Mouse (Mus musculus) heart, embryonic 15.5 days (tissue): ENCODE measurements around the gene Eefsec. TPM values are rescaled to one million over a fixed set of nuclear protein-coding genes. Genes with fewer than 3 reads are reported as not detected.
A peak's percentile ranks its signal among the peaks of the same experiment; 100 is the strongest.

ENCODE experiments used
- ATAC-seq: fragments of 200-750 bp; cut with Nextera tagmentation; replicated peaks from 2 replicates; pipeline ENCODE4 v1.8.0; 2017; ENCODE audit warnings: low read depth, moderate TSS enrichment; ENCODE audit not compliant: insufficient number of reproducible peaks, insufficient read depth, low FRiP score
- H3K27ac ChIP-seq: fragments of 300-500 bp; sonication (generic); 2 replicates; pipeline ENCODE4 v1.5.1; 2015; ENCODE audit warnings: mild to moderate bottlenecking, inconsistent platforms
- H3K27me3 ChIP-seq: fragments of 300-500 bp; sonication (generic); 2 replicates; pipeline ENCODE4 v1.6.1; 2015; ENCODE audit warnings: inconsistent platforms
- H3K36me3 ChIP-seq: fragments of 300-500 bp; sonication (generic); 2 replicates; pipeline ENCODE4 v1.6.1; 2015; ENCODE audit warnings: mild to moderate bottlenecking, inconsistent platforms
- H3K4me1 ChIP-seq: fragments of 300-500 bp; sonication (generic); replicated peaks from 2 replicates; pipeline ENCODE4 v1.6.1; 2015; ENCODE audit warnings: inconsistent platforms
- H3K4me2 ChIP-seq: fragments of 300-500 bp; sonication (generic); 2 replicates; pipeline ENCODE4 v1.6.1; 2015; ENCODE audit warnings: inconsistent platforms, mild to moderate bottlenecking, moderate library complexity
- H3K4me3 ChIP-seq: fragments of 300-500 bp; sonication (generic); 2 replicates; pipeline ENCODE4 v1.5.1; 2015; ENCODE audit warnings: mild to moderate bottlenecking, inconsistent platforms
- H3K9ac ChIP-seq: fragments of 300-500 bp; sonication (generic); 2 replicates; pipeline ENCODE4 v1.6.1; 2015; ENCODE audit warnings: mild to moderate bottlenecking, inconsistent platforms
- H3K9me3 ChIP-seq: fragments of 300-500 bp; sonication (generic); replicated peaks from 2 replicates; pipeline ENCODE4 v1.6.1; 2016; ENCODE audit warnings: inconsistent platforms
- WGBS: fragments of 180-500 bp; shearing (Covaris S2); methylation state at CpG from one replicate; pipeline ENCODE4 v1.1.7; 2015; ENCODE audit warnings: mixed read lengths; 5-methylcytosine and 5-hydroxymethylcytosine counted together
- polyA plus RNA-seq: library from polyadenylated mRNA; unstranded; fragments of >200 nt; fragmentation: Nextera tagmentation; extraction: Ambion mirVana; gene quantifications from 2 replicates; pipeline ENCODE4 v1.2.1, GENCODE M21; 2015

Gene Eefsec
- polyA plus RNA-seq, 1 experiment from 2014 or later = 16.4 TPM

GRCm38 (mm10) chr6:88369851-88370635 is 76.3 kb downstream of the Eefsec start:
- 59% methylated on average over 8 of the region's 8 CpGs for WGBS
- H3K4me1 ChIP-seq = peaks cover 3% of the 10 kb centered on the region; the same call in 1 of the 2 replicates
- no peak for ATAC-seq
- H3K4me2 ChIP-seq = no peak overlapping the region
- no peak overlapping the region for H3K27ac ChIP-seq
- H3K4me3 ChIP-seq = no peak overlapping the region
- no peaks in the 10 kb centered on the region for H3K9me3 ChIP-seq
- no peaks in the 10 kb centered on the region for H3K36me3 ChIP-seq
- H3K9ac ChIP-seq = no peak overlapping the region
- no peaks in the 10 kb centered on the region for H3K27me3 ChIP-seq

- H3K4me1 ChIP-seq = no peaks in the 10 kb centered on the region
- no peaks in the 10 kb centered on the region for H3K9me3 ChIP-seq
- ATAC-seq = no peak
- H3K27me3 ChIP-seq = no peaks in the 10 kb centered on the region
- no peak overlapping the region for H3K4me3 ChIP-seq
- no peak overlapping the region for H3K9ac ChIP-seq
- no peaks in the 10 kb centered on the region for H3K36me3 ChIP-seq
- no peak overlapping the region for H3K4me2 ChIP-seq
- WGBS = 37% methylated on average over 1 of the region's 1 CpGs
- H3K27ac ChIP-seq = no peak overlapping the region
Observed at GRCm38 (mm10) chr6:88363475-88364012, 82.8 kb downstream of the Eefsec start.

GRCm38 (mm10) chr6:88361096-88361495 is 85.2 kb downstream of the Eefsec start:
- no peaks in the 10 kb centered on the region for H3K9me3 ChIP-seq
- WGBS = 83% methylated on average over 1 of the region's 1 CpGs
- H3K9ac ChIP-seq = no peak overlapping the region
- H3K27ac ChIP-seq = no peak overlapping the region
- no peak for ATAC-seq
- H3K4me3 ChIP-seq = no peak overlapping the region
- peaks cover under 1% of the 10 kb centered on the region; the same call in 1 of the 2 replicates for H3K4me1 ChIP-seq
- no peaks in the 10 kb centered on the region for H3K27me3 ChIP-seq
- H3K36me3 ChIP-seq = no peaks in the 10 kb centered on the region
- H3K4me2 ChIP-seq = no peak overlapping the region

GRCm38 (mm10) chr6:88358210-88358609 is 88.1 kb downstream of the Eefsec start:
- Histone ChIP-seq H3K4me3 (no peak overlapping the region), H3K27ac (no peak overlapping the region), H3K27me3 (no peaks in the 10 kb centered on the region), H3K4me2 (no peak overlapping the region), H3K4me1 (peaks cover 7% of the 10 kb centered on the region), H3K9ac (no peak overlapping the region), H3K36me3 (no peaks in the 10 kb centered on the region), H3K9me3 (no peaks in the 10 kb centered on the region)
- ATAC-seq = no peak

GRCm38 (mm10) chr6:88355866-88356265 is 90.5 kb downstream of the Eefsec start:
- Histone ChIP-seq H3K36me3 (no peaks in the 10 kb centered on the region), H3K27ac (no peak overlapping the region), H3K4me1 (peaks cover 7% of the 10 kb centered on the region), H3K9me3 (no peaks in the 10 kb centered on the region), H3K27me3 (no peaks in the 10 kb centered on the region), H3K9ac (no peak overlapping the region), H3K4me3 (no peak overlapping the region), H3K4me2 (no peak overlapping the region)
- peak; percentile 62 for ATAC-seq
- 46% methylated on average over 3 of the region's 3 CpGs for whole genome bisulfite sequencing

- Histone ChIP-seq H3K9ac (no peak overlapping the region), H3K4me3 (no peak overlapping the region), H3K9me3 (no peaks in the 10 kb centered on the region), H3K4me1 (peaks cover 7% of the 10 kb centered on the region), H3K36me3 (no peaks in the 10 kb centered on the region; the same call in 1 of the 2 replicates), H3K27ac (no peak overlapping the region), H3K27me3 (no peaks in the 10 kb centered on the region), H3K4me2 (no peak overlapping the region)
- WGBS = 59% methylated on average over 4 of the region's 4 CpGs
- no peak for ATAC-seq
Observed at GRCm38 (mm10) chr6:88352541-88352940, 93.8 kb downstream of the Eefsec start.

- Histone ChIP-seq H3K27me3 (no peaks in the 10 kb centered on the region), H3K4me2 (no peak overlapping the region), H3K9me3 (no peaks in the 10 kb centered on the region), H3K27ac (no peak overlapping the region), H3K4me3 (no peak overlapping the region), H3K9ac (no peak overlapping the region), H3K4me1 (peaks cover 31% of the 10 kb centered on the region), H3K36me3 (no peaks in the 10 kb centered on the region; the same call in 1 of the 2 replicates)
- 88% methylated on average over 1 of the region's 1 CpGs for whole genome bisulfite sequencing
- no peak for ATAC-seq
Observed at GRCm38 (mm10) chr6:88346776-88347175, 99.6 kb downstream of the Eefsec start.

- no peak for ATAC-seq
- Histone ChIP-seq H3K36me3 (no peaks in the 10 kb centered on the region; the same call in 1 of the 2 replicates), H3K9ac (no peak overlapping the region), H3K27ac (no peak overlapping the region), H3K4me3 (no peak overlapping the region), H3K4me2 (no peak overlapping the region), H3K9me3 (no peaks in the 10 kb centered on the region), H3K27me3 (no peaks in the 10 kb centered on the region), H3K4me1 (peaks cover 41% of the 10 kb centered on the region)
- WGBS = 84% methylated on average over 2 of the region's 2 CpGs
Observed at GRCm38 (mm10) chr6:88345311-88345710, 101.0 kb downstream of the Eefsec start.

- WGBS = 19% methylated on average over 7 of the region's 7 CpGs
- Histone ChIP-seq H3K27ac (peak overlapping the region; percentile 74), H3K27me3 (no peaks in the 10 kb centered on the region), H3K9ac (0 out of 2 replicates have a peak overlapping the region, but pooled peaks have one; percentile 16), H3K36me3 (no peaks in the 10 kb centered on the region), H3K4me1 (peaks cover 41% of the 10 kb centered on the region), H3K4me3 (no peak overlapping the region), H3K9me3 (no peaks in the 10 kb centered on the region), H3K4me2 (peak overlapping the region; percentile 28; the same call in 1 of the 2 replicates)
- peak; percentile 87 for ATAC-seq
Observed at GRCm38 (mm10) chr6:88343485-88344450, 102.6 kb downstream of the Eefsec start.

- Histone ChIP-seq H3K36me3 (no peaks in the 10 kb centered on the region), H3K27ac (peak overlapping the region; percentile 74), H3K4me2 (no peak overlapping the region), H3K9me3 (no peaks in the 10 kb centered on the region), H3K4me1 (peaks cover 41% of the 10 kb centered on the region), H3K4me3 (no peak overlapping the region), H3K9ac (no peak overlapping the region), H3K27me3 (no peaks in the 10 kb centered on the region)
- 64% methylated on average over 3 of the region's 3 CpGs for WGBS
- no peak for ATAC-seq
Observed at GRCm38 (mm10) chr6:88342965-88343364, 103.4 kb downstream of the Eefsec start.

GRCm38 (mm10) chr6:88341182-88341581 is 105.2 kb downstream of the Eefsec start:
- no peak for ATAC-seq
- 73% methylated on average over 3 of the region's 3 CpGs for WGBS
- no peaks in the 10 kb centered on the region for H3K9me3 ChIP-seq
- H3K4me1 ChIP-seq = peaks cover 38% of the 10 kb centered on the region
- H3K27ac ChIP-seq = no peak overlapping the region
- no peak overlapping the region for H3K4me2 ChIP-seq
- no peaks in the 10 kb centered on the region for H3K36me3 ChIP-seq
- no peaks in the 10 kb centered on the region for H3K27me3 ChIP-seq
- H3K4me3 ChIP-seq = no peak overlapping the region
- no peak overlapping the region for H3K9ac ChIP-seq
